Mouse (Mus musculus) C3H10T1/2 (cell line): ENCODE measurements around the gene Hs6st1. TPM values are rescaled to one million over a fixed set of nuclear protein-coding genes. Genes with fewer than 3 reads are reported as not detected.

ENCODE experiments used
- polyA plus RNA-seq, 2 experiments: library from polyadenylated mRNA; unstranded; fragments of >200 nt; fragmentation: generic; extraction: Trizol; gene quantifications; one replicate each; pipeline ENCODE4 v1.2.1; 2012; ENCODE audit warnings: missing spikeins in 2 of 2

Gene Hs6st1
- polyA plus RNA-seq = 10 to 100 TPM in 1 of 2 experiments, 1 to 10 TPM in 1; 4.1 to 10.7 TPM

GRCm38 (mm10) chr1:36068076-36068475, at the start of gene Hs6st1:
Gene Hs6st1, plus strand, starts transcription at chr1:36068400.

Other genes starting within 250 kb of the Hs6st1 start
- 10 to 100 TPM in 1 of 2 experiments, 1 to 10 TPM in 1; 4.7 to 21.0 TPM for gene Uggt1, start 176.3 kb downstream of the Hs6st1 start, polyA plus RNA-seq
- under 1 TPM; 0.07 TPM for gene Neurl3, start 206.3 kb downstream of the Hs6st1 start, polyA plus RNA-seq
- 1 to 10 TPM; 5.5 to 7.4 TPM for gene Arid5a, start 239.3 kb downstream of the Hs6st1 start, polyA plus RNA-seq